Mouse (Mus musculus): ENCODE results near the gene Irf2.

GRCm38 (mm10) chr8:46737907-46738306 is 1.6 kb upstream of the Irf2 start:
- TF ChIP-seq MAFK (IDR thresholded peaks at IDR 0.05; ENCODE audit: insufficient read depth, low read depth, low read length) (no peak), CHD2 (IDR thresholded peaks at IDR 0.05; ENCODE audit: low read depth, low read length) (no peak)
